19 mouse cellular contexts compared by ENCODE assay signal in the genomic region with DNA sequence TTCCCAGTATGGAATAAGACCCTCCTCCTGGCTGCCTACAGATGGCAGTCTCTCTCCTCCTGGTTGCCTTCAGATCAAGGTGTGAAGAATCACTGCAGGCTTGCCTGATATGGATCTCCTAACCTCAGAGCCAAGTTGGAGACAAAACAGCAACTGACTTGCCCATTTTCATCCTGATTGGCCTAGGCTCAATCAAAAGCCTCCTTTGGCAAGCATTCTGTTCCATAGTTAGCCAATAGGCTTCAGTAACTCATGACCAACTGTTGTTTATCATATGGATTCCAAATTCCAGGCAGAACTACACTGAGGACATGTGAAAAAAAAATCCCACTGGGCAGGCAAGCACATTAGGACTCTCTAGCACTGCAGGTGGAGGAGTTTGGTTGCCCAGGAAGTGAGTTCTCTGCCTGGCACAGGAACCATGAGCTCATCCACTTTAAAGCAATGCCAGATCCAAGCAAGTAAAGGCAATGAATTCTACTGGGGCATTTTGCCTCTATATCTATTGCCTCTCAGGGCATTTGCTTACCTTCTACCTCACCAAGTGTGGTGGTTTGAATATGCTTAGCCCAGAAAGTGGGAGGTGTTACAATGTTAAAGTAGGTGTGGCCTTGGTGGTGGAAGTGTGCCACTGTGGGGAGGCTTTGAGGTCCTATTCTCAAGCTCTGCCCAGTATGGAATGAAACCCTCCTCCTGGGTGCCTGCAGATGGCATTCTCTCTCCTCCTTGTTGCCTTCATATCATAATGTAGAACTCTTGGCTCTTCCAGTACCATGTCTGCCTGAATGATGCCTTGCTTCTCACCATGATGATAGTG.
A peak's percentile ranks its signal among the peaks of the same experiment; 100 is the strongest.
DNase-seq lines count a peak whose midpoint lies in the region; ATAC-seq and TF ChIP-seq lines count a peak whose summit lies in the region.
"Had no signal": no experiment of that assay in that cellular context is flagged by ENCODE, and none has a peak within 500 bp of the region (broad histone marks: within the 10 kb centered on the region; RNA-seq: fewer than 3 reads in every experiment).

No protein-coding gene starts in this region.

- H3K27me3 ChIP-seq in forebrain, embryonic 15.5 days: no peaks in the 10 kb centered on the region
- no peaks in the 10 kb centered on the region for H3K27me3 ChIP-seq in forebrain, embryonic 11.5 days (ENCODE audit: control insufficient read depth, insufficient read depth, low read length)
- H3K27me3 ChIP-seq in midbrain, postnatal 0 days (ENCODE audit: insufficient read depth, low read length): no peaks in the 10 kb centered on the region
- no peaks in the 10 kb centered on the region for H3K27me3 ChIP-seq in midbrain, embryonic 14.5 days (ENCODE audit: control insufficient read depth, insufficient read depth, low read length)
- no peaks in the 10 kb centered on the region for H3K27me3 ChIP-seq in cerebellum, adult 2 months (ENCODE audit: control insufficient read depth, insufficient read depth, low read length)
- H3K27me3 ChIP-seq: CH12.LX had no signal

- no peak; the same call in 1 of the 2 replicates for ATAC-seq in forebrain, embryonic 15.5 days (replicated peaks)
- no peak for ATAC-seq in forebrain, embryonic 11.5 days (replicated peaks; ENCODE audit: low FRiP score)
- no peak for ATAC-seq in midbrain, postnatal 0 days (ENCODE audit: low FRiP score)
- no peak for ATAC-seq in midbrain, embryonic 14.5 days (ENCODE audit: low FRiP score, low TSS enrichment)
- ATAC-seq: activated CD4-positive, CD25-positive, alpha-beta regulatory T cell, adult 4 months had no signal

- H3K36me3 ChIP-seq in forebrain, embryonic 15.5 days: no peaks in the 10 kb centered on the region
- H3K36me3 ChIP-seq in forebrain, embryonic 11.5 days (ENCODE audit: control insufficient read depth, insufficient read depth, low read length): no peaks in the 10 kb centered on the region
- H3K36me3 ChIP-seq in midbrain, postnatal 0 days (ENCODE audit: insufficient read depth, low read length): no peaks in the 10 kb centered on the region
- no peaks in the 10 kb centered on the region for H3K36me3 ChIP-seq in midbrain, embryonic 14.5 days (ENCODE audit: control insufficient read depth, insufficient read depth, low read length)
- H3K36me3 ChIP-seq: limb, embryonic 10.5 days; midbrain, embryonic 10.5 days had no signal

- H3K9ac ChIP-seq in forebrain, embryonic 15.5 days (replicated peaks): no peak overlapping the region
- no peak overlapping the region for H3K9ac ChIP-seq in forebrain, embryonic 11.5 days (ENCODE audit: low read length)
- no peak overlapping the region for H3K9ac ChIP-seq in midbrain, postnatal 0 days (replicated peaks; ENCODE audit: low read length, poor library complexity, severe bottlenecking)
- no peak overlapping the region for H3K9ac ChIP-seq in midbrain, embryonic 14.5 days (replicated peaks; ENCODE audit: low read length)
- H3K9ac ChIP-seq: lung, embryonic 14.5 days had no signal

- TF ChIP-seq POLR2A in cerebellum, adult 2 months (IDR thresholded peaks at IDR 0.05; ENCODE audit: borderline replicate concordance, insufficient read depth, low read length): no peak

- no peak for DNase-seq in forebrain, embryonic 11.5 days (ENCODE audit: low spot score)
- no peak for DNase-seq in midbrain, postnatal 0 days (ENCODE audit: low spot score)
- DNase-seq in midbrain, embryonic 14.5 days: no peak
- DNase-seq in cerebellum, adult 2 months: peak; percentile 67 to 91
- DNase-seq in fat pad, adult 2 months (ENCODE audit: extremely low read depth, low read depth, low spot score): peak; percentile 7
- no peak for DNase-seq in adrenal gland, adult 18-20 months (ENCODE audit: low spot score in 2 of 2)
- no peak for DNase-seq in heart, postnatal 4 days
- DNase-seq: adrenal gland, postnatal 36 days; heart, adult 18-20 months; kidney, adult 9 months; kidney, postnatal 36 days; lung, embryonic 14.5 days; lung, postnatal 4 days had no signal

- peaks cover 18% of the 10 kb centered on the region for H3K4me1 ChIP-seq in forebrain, embryonic 15.5 days
- H3K4me1 ChIP-seq in forebrain, embryonic 11.5 days (replicated peaks; ENCODE audit: control insufficient read depth, insufficient read depth, low read length): no peaks in the 10 kb centered on the region
- H3K4me1 ChIP-seq in midbrain, postnatal 0 days (ENCODE audit: insufficient read depth, low read length): no peaks in the 10 kb centered on the region
- H3K4me1 ChIP-seq in midbrain, embryonic 14.5 days (ENCODE audit: control insufficient read depth, insufficient read depth, low read length): no peaks in the 10 kb centered on the region
- peaks cover 3% of the 10 kb centered on the region; the same call in 1 of the 2 replicates for H3K4me1 ChIP-seq in cerebellum, adult 2 months (ENCODE audit: control insufficient read depth, insufficient read depth, low read length)
- H3K4me1 ChIP-seq: midbrain, embryonic 10.5 days had no signal

- H3K27ac ChIP-seq in forebrain, embryonic 15.5 days (replicated peaks): peak overlapping the region; percentile 12; the same call in 1 of the 2 replicates
- no peak overlapping the region for H3K27ac ChIP-seq in forebrain, embryonic 11.5 days (ENCODE audit: low read depth, low read length)
- H3K27ac ChIP-seq in midbrain, postnatal 0 days (ENCODE audit: low read depth, low read length): no peak overlapping the region
- H3K27ac ChIP-seq in midbrain, embryonic 14.5 days (replicated peaks; ENCODE audit: low read depth, low read length): no peak overlapping the region
- H3K27ac ChIP-seq in cerebellum, adult 2 months (ENCODE audit: insufficient read depth, low read length): peak overlapping the region; percentile 70
- H3K27ac ChIP-seq: limb, embryonic 10.5 days; midbrain, embryonic 10.5 days had no signal

- no peaks in the 10 kb centered on the region for H3K9me3 ChIP-seq in forebrain, embryonic 15.5 days
- no peaks in the 10 kb centered on the region for H3K9me3 ChIP-seq in forebrain, embryonic 11.5 days (ENCODE audit: control insufficient read depth, low read length)
- H3K9me3 ChIP-seq in midbrain, postnatal 0 days (ENCODE audit: low read length): no peaks in the 10 kb centered on the region
- no peaks in the 10 kb centered on the region for H3K9me3 ChIP-seq in midbrain, embryonic 14.5 days (ENCODE audit: control insufficient read depth, low read length)
- H3K9me3 ChIP-seq: limb, embryonic 10.5 days; midbrain, embryonic 10.5 days had no signal

- no peak overlapping the region for H3K4me3 ChIP-seq in forebrain, embryonic 15.5 days
- H3K4me3 ChIP-seq in forebrain, embryonic 11.5 days (ENCODE audit: low read depth, low read length): no peak overlapping the region
- H3K4me3 ChIP-seq in midbrain, postnatal 0 days (ENCODE audit: low read depth, low read length): no peak overlapping the region
- H3K4me3 ChIP-seq in midbrain, embryonic 14.5 days (replicated peaks; ENCODE audit: low read depth, low read length): no peak overlapping the region
- no peak overlapping the region for H3K4me3 ChIP-seq in cerebellum, adult 2 months (replicated peaks; ENCODE audit: insufficient read depth, low read depth, low read length)
- H3K4me3 ChIP-seq: limb, embryonic 10.5 days; midbrain, embryonic 10.5 days had no signal

- peak; percentile 29 for TF ChIP-seq CTCF in midbrain, postnatal 0 days (IDR thresholded peaks at IDR 0.05)
- peak; percentile 70 for TF ChIP-seq CTCF in cerebellum, adult 2 months (IDR thresholded peaks at IDR 0.05; ENCODE audit: borderline replicate concordance, insufficient read depth, low read depth, low read length)

- no peak overlapping the region for H3K4me2 ChIP-seq in forebrain, embryonic 15.5 days (replicated peaks)
- no peak overlapping the region for H3K4me2 ChIP-seq in forebrain, embryonic 11.5 days (ENCODE audit: low read depth, low read length, severe bottlenecking)
- no peak overlapping the region for H3K4me2 ChIP-seq in midbrain, postnatal 0 days (ENCODE audit: low read depth, low read length, poor library complexity, severe bottlenecking)
- H3K4me2 ChIP-seq in midbrain, embryonic 14.5 days (ENCODE audit: low read length): no peak overlapping the region
- H3K4me2 ChIP-seq: liver, embryonic 11.5 days; lung, embryonic 14.5 days had no signal

Comparison
In these comparisons a context has a peak if more than half of its experiments do, and no peak if none do; other contexts are left out.
1. H3K27ac ChIP-seq: peak in forebrain, embryonic 15.5 days (single experiment) and cerebellum, adult 2 months (single experiment); none in forebrain, embryonic 11.5 days (single experiment), midbrain, postnatal 0 days (single experiment) and midbrain, embryonic 14.5 days (single experiment).
2. DNase-seq: peak in cerebellum, adult 2 months (2 of 2) and fat pad, adult 2 months (single experiment); none in forebrain, embryonic 11.5 days (single experiment), midbrain, postnatal 0 days (single experiment), midbrain, embryonic 14.5 days (single experiment), adrenal gland, adult 18-20 months (0 of 2) and heart, postnatal 4 days (single experiment).